Mouse (Mus musculus) cortical plate, adult 2 months (tissue): ENCODE data around the gene Lmo1.

Experiments used
- CTCF ChIP-seq: fragments of 200-500 bp; IDR thresholded peaks from 2 replicates; pipeline ENCODE4 v1.5.1; 2011; ENCODE audit warnings: mild to moderate bottlenecking, control low read depth, low read length; ENCODE audit not compliant: insufficient read depth; ENCODE audit errors: extremely low read depth
- POLR2A ChIP-seq: fragments of 200-500 bp; IDR thresholded peaks from 2 replicates; pipeline ENCODE4 v1.6.1; 2011; ENCODE audit warnings: mild to moderate bottlenecking, low read length, control low read depth; ENCODE audit not compliant: insufficient read depth; ENCODE audit errors: extremely low read depth

DNA sequence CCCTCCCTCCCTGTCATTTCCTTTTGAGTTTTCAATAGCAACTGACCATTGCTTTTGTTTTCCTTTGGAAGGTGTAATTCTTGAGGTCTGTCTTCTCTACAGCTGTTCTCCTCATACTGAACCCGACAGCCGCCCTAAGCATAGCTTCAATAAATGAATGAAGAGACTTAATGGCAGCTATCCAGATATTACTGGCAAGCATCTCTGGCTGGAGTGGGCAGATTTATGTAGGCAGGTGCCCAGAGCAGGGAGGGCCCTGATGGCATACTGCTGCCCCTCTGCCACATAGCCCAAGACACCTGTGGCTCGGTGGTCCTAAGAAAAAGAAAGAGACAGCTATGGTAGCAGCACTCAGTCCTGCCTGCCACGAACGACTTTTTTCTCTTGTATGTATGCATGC is 21.5 kb downstream of the Lmo1 start:
- TF ChIP-seq POLR2A: no peak
- no peak for TF ChIP-seq CTCF
